Mouse (Mus musculus) midbrain, embryonic 13.5 days (tissue): ENCODE data around the gene Fat2. TPM values are rescaled to one million over a fixed set of nuclear protein-coding genes. Genes with fewer than 3 reads are reported as not detected.

Source experiments
- ATAC-seq: fragments of 200-750 bp; cut with Nextera tagmentation; 2 replicates; pipeline ENCODE4 v1.8.0; 2017; ENCODE audit warnings: mild to moderate bottlenecking, moderate TSS enrichment, moderate library complexity
- H3K27ac ChIP-seq: fragments of 300-500 bp; sonication (generic); 2 replicates; pipeline ENCODE4 v1.5.1; 2015; ENCODE audit warnings: inconsistent platforms, mild to moderate bottlenecking, moderate library complexity
- H3K27me3 ChIP-seq: fragments of 300-500 bp; sonication (generic); 2 replicates; pipeline ENCODE4 v1.6.1; 2015; ENCODE audit warnings: mild to moderate bottlenecking, inconsistent platforms
- H3K36me3 ChIP-seq: fragments of 300-500 bp; sonication (generic); 2 replicates; pipeline ENCODE4 v1.6.1; 2015; ENCODE audit warnings: mild to moderate bottlenecking, inconsistent platforms
- H3K4me1 ChIP-seq: fragments of 300-500 bp; sonication (generic); replicated peaks from 2 replicates; pipeline ENCODE4 v1.6.1; 2015; ENCODE audit warnings: inconsistent platforms
- H3K4me2 ChIP-seq: fragments of 300-500 bp; sonication (generic); replicated peaks from 2 replicates; pipeline ENCODE4 v1.6.1; 2015; ENCODE audit warnings: moderate library complexity, mild to moderate bottlenecking, inconsistent platforms
- H3K4me3 ChIP-seq: fragments of 300-500 bp; sonication (generic); replicated peaks from 2 replicates; pipeline ENCODE4 v1.5.1; 2015; ENCODE audit warnings: mild to moderate bottlenecking, inconsistent platforms
- H3K9ac ChIP-seq: fragments of 300-500 bp; sonication (generic); replicated peaks from 2 replicates; pipeline ENCODE4 v1.6.1; 2015; ENCODE audit warnings: mild to moderate bottlenecking, inconsistent platforms
- H3K9me3 ChIP-seq: fragments of 300-500 bp; sonication (generic); 2 replicates; pipeline ENCODE4 v1.6.1; 2016; ENCODE audit warnings: mild to moderate bottlenecking, inconsistent platforms
- WGBS: fragments of 180-500 bp; shearing (Covaris S2); methylation state at CpG from one replicate; pipeline ENCODE4 v1.1.7; 2015; 5-methylcytosine and 5-hydroxymethylcytosine counted together
- polyA plus RNA-seq: library from polyadenylated mRNA; unstranded; fragments of >200 nt; fragmentation: Nextera tagmentation; extraction: Ambion mirVana; gene quantifications from 2 replicates; pipeline ENCODE4 v1.2.1, GENCODE M21; 2015

The Fat2 gene
- polyA plus RNA-seq, 1 experiment from 2014 or later: 0.08 TPM

DNA sequence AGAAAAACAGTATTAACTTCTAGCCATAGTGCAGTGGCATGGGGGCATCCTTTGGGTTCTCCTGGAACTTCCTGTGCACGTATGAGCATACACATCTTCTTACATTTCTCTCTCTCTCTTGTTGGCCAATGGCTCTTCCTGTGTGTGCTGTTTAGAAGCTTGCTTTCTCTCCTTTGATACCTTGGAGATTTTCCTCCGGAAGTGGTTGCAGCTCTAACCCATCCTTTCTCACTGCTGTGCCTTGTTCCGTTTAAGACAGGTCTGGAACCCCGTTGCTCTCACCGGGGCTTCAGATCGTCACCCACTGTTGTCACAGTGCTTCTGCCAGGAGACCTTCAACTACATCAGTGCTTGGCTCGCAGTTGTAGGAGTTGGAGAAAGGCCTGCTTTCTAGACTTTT, 115.1 kb downstream of the Fat2 start:
- Histone ChIP-seq H3K4me2 (no peak overlapping the region), H3K9ac (no peak overlapping the region), H3K27me3 (no peaks in the 10 kb centered on the region), H3K4me1 (no peaks in the 10 kb centered on the region), H3K9me3 (no peaks in the 10 kb centered on the region), H3K4me3 (no peak overlapping the region), H3K27ac (no peak overlapping the region), H3K36me3 (peaks cover 84% of the 10 kb centered on the region)
- no peak for ATAC-seq
- 93% methylated on average over 7 of the region's 7 CpGs for whole genome bisulfite sequencing

DNA sequence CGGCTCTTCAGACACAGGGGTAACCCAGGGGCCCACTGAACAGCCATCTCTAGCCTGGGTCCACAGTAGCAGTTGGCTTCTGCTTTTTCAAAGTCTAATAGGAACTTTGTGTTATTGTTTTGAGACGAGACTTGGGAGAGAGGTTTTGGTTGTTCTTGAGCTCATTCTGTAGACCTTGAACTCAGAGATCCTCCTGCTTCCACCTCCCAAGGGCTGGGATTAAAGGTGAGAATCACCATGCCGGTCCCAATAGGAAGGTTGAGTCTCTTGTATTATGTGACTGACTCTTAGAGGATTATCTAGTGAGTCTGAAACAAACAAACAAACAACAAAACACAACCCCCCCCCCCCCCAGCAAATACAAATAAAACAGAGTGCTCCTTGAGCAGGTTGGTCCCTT, 117.9 kb downstream of the Fat2 start:
- Histone ChIP-seq H3K4me1 (no peaks in the 10 kb centered on the region), H3K4me3 (no peak overlapping the region), H3K27ac (no peak overlapping the region), H3K27me3 (no peaks in the 10 kb centered on the region), H3K9me3 (no peaks in the 10 kb centered on the region), H3K4me2 (no peak overlapping the region), H3K36me3 (peaks cover 61% of the 10 kb centered on the region), H3K9ac (no peak overlapping the region)
- no peak for ATAC-seq
- 93% methylated on average over 3 of the region's 3 CpGs for WGBS

DNA sequence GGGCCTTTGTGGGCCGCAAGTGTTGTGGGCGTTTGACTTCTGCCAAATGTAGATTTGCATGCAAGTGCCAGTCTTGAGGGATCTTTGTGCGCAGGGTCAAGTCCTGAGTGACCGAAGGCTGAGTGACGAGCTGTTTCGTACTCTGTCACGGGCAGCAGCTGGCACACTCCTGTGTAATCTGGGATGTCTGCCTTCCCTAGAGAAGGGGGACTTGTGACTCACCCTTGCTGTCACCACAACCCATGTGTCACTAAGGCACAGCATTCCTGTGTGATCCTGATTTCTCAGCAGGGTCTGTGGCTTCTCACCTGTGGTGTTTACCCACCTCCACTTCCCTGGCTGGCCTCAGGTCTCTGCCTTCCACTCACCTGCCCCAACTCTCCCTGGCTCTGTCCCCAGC, 118.5 kb downstream of the Fat2 start:
- H3K4me1 ChIP-seq: no peaks in the 10 kb centered on the region
- ATAC-seq: no peak
- H3K27ac ChIP-seq: no peak overlapping the region
- H3K36me3 ChIP-seq: peaks cover 55% of the 10 kb centered on the region
- no peak overlapping the region for H3K9ac ChIP-seq
- H3K4me3 ChIP-seq: no peak overlapping the region
- no peaks in the 10 kb centered on the region for H3K27me3 ChIP-seq
- 96% methylated on average over 7 of the region's 7 CpGs for WGBS
- H3K9me3 ChIP-seq: no peaks in the 10 kb centered on the region
- H3K4me2 ChIP-seq: no peak overlapping the region

DNA sequence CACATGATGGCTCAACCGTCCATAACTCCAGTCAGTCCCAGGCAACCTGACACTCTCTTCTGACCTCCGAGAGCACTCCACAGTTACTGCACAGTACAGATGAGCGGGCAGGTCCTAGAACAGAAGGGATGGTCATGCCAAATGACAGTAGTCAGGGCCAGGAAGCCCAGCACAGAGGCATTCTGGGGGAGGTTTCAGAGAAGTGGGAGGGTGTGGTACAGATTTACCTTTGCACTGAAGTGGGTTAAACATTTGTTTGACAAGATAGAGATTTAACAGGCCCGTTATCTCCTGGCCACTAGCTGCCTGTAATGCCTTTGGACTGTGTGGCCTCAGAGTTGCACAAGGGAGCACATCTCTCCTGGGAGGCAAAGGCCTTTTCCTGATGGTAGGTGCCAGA, 118.9 kb downstream of the Fat2 start:
- no peak overlapping the region for H3K4me2 ChIP-seq
- H3K9ac ChIP-seq: no peak overlapping the region
- no peaks in the 10 kb centered on the region for H3K9me3 ChIP-seq
- 89% methylated on average over 4 of the region's 4 CpGs for WGBS
- no peaks in the 10 kb centered on the region for H3K27me3 ChIP-seq
- H3K36me3 ChIP-seq: peaks cover 51% of the 10 kb centered on the region
- H3K4me3 ChIP-seq: no peak overlapping the region
- ATAC-seq: no peak
- no peak overlapping the region for H3K27ac ChIP-seq
- H3K4me1 ChIP-seq: no peaks in the 10 kb centered on the region

DNA sequence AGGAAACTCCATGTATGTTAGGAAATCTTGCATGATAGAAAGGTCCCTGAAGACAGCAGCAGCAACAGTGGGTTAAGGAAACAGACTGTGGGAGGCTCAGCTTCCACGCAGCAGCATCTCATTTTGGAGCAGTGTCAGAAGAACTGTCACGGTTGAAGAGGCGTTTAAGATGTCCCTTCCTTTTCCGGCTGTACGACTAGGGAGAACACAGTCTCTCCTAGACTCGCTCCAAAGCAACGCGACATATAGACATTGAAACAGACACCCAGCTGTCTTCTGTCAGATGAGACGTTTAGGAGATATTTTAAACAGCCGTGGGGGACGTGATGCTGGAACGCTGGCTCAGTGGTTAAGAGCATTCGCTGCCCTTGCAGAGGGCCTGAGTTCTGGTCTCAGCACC, 119.5 kb downstream of the Fat2 start:
- H3K4me3 ChIP-seq: no peak overlapping the region
- no peak overlapping the region for H3K4me2 ChIP-seq
- 82% methylated on average over 13 of the region's 13 CpGs for WGBS
- peaks cover 46% of the 10 kb centered on the region for H3K36me3 ChIP-seq
- no peaks in the 10 kb centered on the region for H3K4me1 ChIP-seq
- H3K9me3 ChIP-seq: no peaks in the 10 kb centered on the region
- H3K9ac ChIP-seq: no peak overlapping the region
- no peak for ATAC-seq
- H3K27ac ChIP-seq: no peak overlapping the region
- no peaks in the 10 kb centered on the region for H3K27me3 ChIP-seq

DNA sequence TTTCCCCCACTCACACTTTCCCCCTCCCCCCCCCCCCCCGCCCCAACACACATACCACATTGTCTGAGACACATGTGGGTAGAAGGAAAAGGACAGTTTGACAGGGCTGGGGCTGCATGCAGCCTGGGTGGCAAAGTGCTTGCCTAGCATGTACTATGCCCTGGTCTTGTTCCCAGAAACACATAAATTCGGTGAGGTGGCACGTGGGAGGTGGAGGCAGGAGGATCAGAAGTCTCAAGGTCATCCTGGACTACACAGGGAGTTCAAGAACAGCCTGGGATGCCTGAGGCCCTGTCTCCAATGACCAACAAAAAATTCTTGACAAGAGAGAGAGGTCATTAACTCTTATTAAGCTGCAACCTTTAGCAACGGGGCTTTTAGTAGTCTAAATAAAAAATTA, 120.3 kb downstream of the Fat2 start:
- 82% methylated on average over 3 of the region's 4 CpGs for WGBS
- H3K9me3 ChIP-seq: no peaks in the 10 kb centered on the region
- H3K27me3 ChIP-seq: no peaks in the 10 kb centered on the region
- no peaks in the 10 kb centered on the region for H3K4me1 ChIP-seq
- H3K9ac ChIP-seq: no peak overlapping the region
- peaks cover 38% of the 10 kb centered on the region for H3K36me3 ChIP-seq
- no peak overlapping the region for H3K4me2 ChIP-seq
- ATAC-seq: no peak
- H3K27ac ChIP-seq: no peak overlapping the region
- H3K4me3 ChIP-seq: no peak overlapping the region

DNA sequence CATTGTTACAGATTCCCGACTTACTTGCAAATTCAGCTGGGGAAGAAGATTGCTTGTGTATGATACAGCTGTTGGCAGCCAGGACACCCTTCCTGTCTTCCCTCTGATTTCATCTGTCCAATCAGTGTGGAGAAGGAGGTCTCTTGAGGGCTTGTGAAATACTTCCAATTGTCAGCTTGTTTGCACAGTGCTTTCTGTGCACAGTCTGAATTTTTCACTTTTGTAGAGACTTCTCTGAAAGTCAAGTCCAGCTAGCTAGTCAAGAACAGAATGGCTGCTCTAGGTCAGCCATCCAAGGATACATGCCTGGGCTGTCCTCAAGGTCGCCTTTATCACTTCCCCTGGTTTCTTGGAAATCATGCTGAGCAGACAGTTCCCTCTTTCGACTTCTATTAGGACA, 121.4 kb downstream of the Fat2 start:
- peaks cover 27% of the 10 kb centered on the region for H3K36me3 ChIP-seq
- H3K9ac ChIP-seq: no peak overlapping the region
- H3K4me3 ChIP-seq: no peak overlapping the region
- no peaks in the 10 kb centered on the region for H3K4me1 ChIP-seq
- 78% methylated on average over 3 of the region's 3 CpGs for WGBS
- H3K4me2 ChIP-seq: no peak overlapping the region
- H3K9me3 ChIP-seq: no peaks in the 10 kb centered on the region
- no peak for ATAC-seq
- no peak overlapping the region for H3K27ac ChIP-seq
- H3K27me3 ChIP-seq: no peaks in the 10 kb centered on the region

DNA sequence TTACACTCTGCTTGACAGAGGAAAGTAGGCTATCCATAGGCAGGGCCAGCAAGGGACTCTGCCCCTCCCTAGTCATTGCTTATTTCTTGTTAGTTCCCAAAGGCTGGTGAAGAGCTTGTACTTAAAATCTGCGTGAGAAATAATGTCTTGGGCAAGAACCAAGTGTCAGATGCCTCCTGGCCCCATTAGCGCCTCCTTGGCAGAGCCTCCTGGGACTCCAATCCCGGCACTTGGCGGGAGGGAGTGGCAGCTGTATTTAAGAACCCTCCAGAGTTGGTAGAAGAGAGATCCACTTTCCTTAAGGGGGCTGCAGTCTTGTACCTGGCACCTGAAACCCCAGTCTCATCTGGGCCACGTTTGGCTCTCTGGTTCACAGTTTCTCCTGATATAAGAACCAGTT, 122.2 kb downstream of the Fat2 start:
- H3K27me3 ChIP-seq: no peaks in the 10 kb centered on the region
- H3K4me1 ChIP-seq: no peaks in the 10 kb centered on the region
- no peak overlapping the region for H3K4me3 ChIP-seq
- no peak overlapping the region for H3K9ac ChIP-seq
- 90% methylated on average over 5 of the region's 5 CpGs for WGBS
- H3K36me3 ChIP-seq: peaks cover 20% of the 10 kb centered on the region
- no peak overlapping the region for H3K27ac ChIP-seq
- no peaks in the 10 kb centered on the region for H3K9me3 ChIP-seq
- no peak for ATAC-seq
- H3K4me2 ChIP-seq: no peak overlapping the region

DNA sequence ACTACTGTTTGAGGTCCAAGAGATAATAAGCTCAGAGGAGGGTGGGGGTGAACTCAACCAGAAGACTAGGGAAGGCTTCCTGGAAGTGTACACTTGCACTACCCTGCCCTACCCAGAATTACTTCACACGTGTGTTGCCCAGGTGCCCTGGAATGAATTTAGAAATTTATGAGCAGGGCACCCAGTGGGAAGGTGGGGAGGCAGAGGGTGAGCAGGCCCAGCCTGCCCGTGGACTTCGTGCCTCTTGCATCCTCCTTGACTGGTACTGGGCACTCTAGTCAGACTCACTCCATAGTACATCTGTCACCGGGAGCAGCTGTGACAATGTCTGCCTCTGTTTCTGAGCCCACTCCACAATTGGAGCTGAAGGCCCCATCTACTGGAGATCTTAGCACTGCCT, 122.8 kb downstream of the Fat2 start:
- Histone ChIP-seq H3K27ac (no peak overlapping the region), H3K4me3 (no peak overlapping the region), H3K9me3 (no peaks in the 10 kb centered on the region), H3K36me3 (peaks cover 16% of the 10 kb centered on the region; the same call in 1 of the 2 replicates), H3K27me3 (no peaks in the 10 kb centered on the region), H3K9ac (no peak overlapping the region), H3K4me1 (0 out of 2 replicates have a peak, but pooled peaks cover 2% of the 10 kb centered on the region), H3K4me2 (no peak overlapping the region)
- ATAC-seq: no peak
- 97% methylated on average over 4 of the region's 4 CpGs for WGBS

DNA sequence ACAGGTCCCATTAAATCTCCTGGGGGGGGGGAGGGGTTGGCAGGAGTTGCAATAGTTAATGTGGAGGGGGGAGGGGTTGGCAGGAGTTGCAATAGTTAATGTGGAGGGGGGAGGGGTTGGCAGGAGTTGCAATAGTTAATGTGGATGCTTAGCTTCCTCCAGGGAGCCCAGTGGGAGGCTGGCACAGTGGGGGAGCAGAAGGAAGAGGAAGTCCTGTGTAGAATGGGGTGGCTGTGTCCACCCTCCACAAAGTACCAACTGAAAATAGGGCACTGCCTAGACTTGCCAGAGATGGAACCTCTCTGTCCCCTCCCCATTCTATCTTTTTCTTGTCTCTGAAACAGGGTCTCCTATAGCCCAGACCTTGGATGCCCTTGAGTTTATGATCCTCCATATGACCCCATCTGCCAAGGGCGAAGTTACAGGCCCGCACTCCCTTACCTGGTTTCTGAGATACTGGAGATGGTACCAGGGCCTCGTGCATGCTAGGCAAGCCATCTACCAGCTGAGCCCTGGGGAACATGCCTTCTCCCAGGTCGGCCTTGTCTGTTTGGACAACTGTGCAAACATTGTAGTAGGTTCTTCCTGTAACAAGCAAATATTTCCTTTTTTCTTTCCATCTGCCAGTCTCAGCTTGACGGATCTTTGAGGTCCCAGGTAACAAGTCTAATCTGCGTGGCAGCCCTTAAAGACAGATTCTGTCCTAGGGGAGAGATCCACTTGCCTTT, 126.6 kb downstream of the Fat2 start:
- ATAC-seq: no peak
- WGBS: 85% methylated on average over 6 of the region's 6 CpGs
- no peaks in the 10 kb centered on the region for H3K27me3 ChIP-seq
- H3K4me1 ChIP-seq: peaks cover 23% of the 10 kb centered on the region
- no peak overlapping the region for H3K4me2 ChIP-seq
- H3K9me3 ChIP-seq: no peaks in the 10 kb centered on the region
- H3K4me3 ChIP-seq: no peak overlapping the region
- H3K9ac ChIP-seq: no peak overlapping the region
- no peak overlapping the region for H3K27ac ChIP-seq
- H3K36me3 ChIP-seq: peaks cover 5% of the 10 kb centered on the region; the same call in 1 of the 2 replicates

DNA sequence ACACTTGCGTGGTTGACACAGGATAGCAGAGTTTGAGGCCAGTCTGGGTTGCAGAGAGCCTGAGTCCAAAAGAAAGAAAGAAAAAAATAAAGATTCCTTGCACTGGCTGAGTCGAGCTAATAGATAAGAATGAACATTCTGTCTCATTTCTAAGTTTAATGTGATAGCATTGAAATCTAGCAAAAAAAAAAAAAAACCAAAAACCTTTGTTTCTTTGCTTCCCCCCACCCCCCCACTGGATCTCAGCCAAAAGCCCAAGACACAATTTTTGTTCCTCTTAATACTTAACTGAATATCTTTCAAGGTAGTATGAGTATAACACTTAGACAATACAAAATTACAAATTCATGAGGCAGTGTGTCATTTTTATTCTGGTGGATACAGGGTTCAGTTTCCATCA, 127.3 kb downstream of the Fat2 start:
- ATAC-seq: no peak
- Histone ChIP-seq H3K4me2 (no peak overlapping the region), H3K9me3 (no peaks in the 10 kb centered on the region), H3K27ac (no peak overlapping the region), H3K27me3 (no peaks in the 10 kb centered on the region), H3K9ac (no peak overlapping the region), H3K4me3 (no peak overlapping the region), H3K36me3 (peaks cover 3% of the 10 kb centered on the region; the same call in 1 of the 2 replicates), H3K4me1 (peaks cover 26% of the 10 kb centered on the region)
- 87% methylated on average over 2 of the region's 2 CpGs for WGBS

DNA sequence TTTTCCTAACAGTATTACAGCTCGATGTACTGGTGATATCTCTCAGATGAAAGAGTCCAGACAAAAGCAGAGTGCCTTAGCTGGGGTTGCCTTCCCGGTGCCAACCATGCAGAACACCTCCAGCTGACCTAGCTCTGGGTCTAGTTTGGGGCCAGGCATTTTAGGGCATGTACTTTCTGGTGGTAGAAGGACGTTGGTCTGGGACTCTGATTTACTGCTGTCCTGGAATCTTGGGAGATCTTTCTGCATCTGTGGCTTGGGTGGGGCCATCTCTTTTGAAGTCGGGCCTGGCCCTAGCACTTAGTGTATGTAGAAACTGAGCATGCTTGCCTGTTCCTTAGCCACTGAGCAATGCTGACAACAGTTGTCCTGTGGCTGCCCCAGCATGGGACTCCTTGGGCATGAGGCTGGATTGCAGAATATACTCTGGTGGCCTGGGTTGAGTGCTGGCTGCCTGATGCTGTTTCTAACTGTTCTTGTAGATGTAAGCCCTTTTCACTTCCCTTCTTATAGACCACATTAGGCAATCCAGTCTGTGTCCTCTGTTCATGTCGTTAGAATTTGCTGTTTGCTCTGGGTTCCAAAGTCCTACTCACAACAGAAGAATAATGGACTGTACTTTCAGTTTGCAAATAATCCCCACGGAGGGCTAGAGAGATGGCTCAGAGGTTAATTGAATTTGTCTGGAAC, 128.2 kb downstream of the Fat2 start:
- H3K36me3 ChIP-seq: no peaks in the 10 kb centered on the region; the same call in 1 of the 2 replicates
- no peak overlapping the region for H3K4me2 ChIP-seq
- H3K9ac ChIP-seq: no peak overlapping the region
- H3K27ac ChIP-seq: no peak overlapping the region
- H3K4me1 ChIP-seq: peaks cover 26% of the 10 kb centered on the region
- ATAC-seq: no peak
- no peaks in the 10 kb centered on the region for H3K27me3 ChIP-seq
- H3K4me3 ChIP-seq: no peak overlapping the region
- 69% methylated on average over 6 of the region's 6 CpGs for WGBS
- H3K9me3 ChIP-seq: no peaks in the 10 kb centered on the region
